Mouse (Mus musculus) forebrain, embryonic 13.5 days (tissue): ENCODE measurements around the gene Serpina1e. TPM values are rescaled to one million over a fixed set of nuclear protein-coding genes. Genes with fewer than 3 reads are reported as not detected.

Source experiments
- ATAC-seq: fragments of 200-750 bp; cut with Nextera tagmentation; 2 replicates; pipeline ENCODE4 v1.8.0; 2017
- H3K27ac ChIP-seq: fragments of 300-500 bp; sonication (generic); 2 replicates; pipeline ENCODE4 v1.5.1; 2015; ENCODE audit warnings: inconsistent platforms, mild to moderate bottlenecking, moderate library complexity
- H3K27me3 ChIP-seq: fragments of 300-500 bp; sonication (generic); 2 replicates; pipeline ENCODE4 v1.6.1; 2015; ENCODE audit warnings: mild to moderate bottlenecking, inconsistent platforms
- H3K36me3 ChIP-seq: fragments of 300-500 bp; sonication (generic); 2 replicates; pipeline ENCODE4 v1.6.1; 2015; ENCODE audit warnings: mild to moderate bottlenecking, inconsistent platforms; ENCODE audit not compliant: poor library complexity, severe bottlenecking
- H3K4me1 ChIP-seq: fragments of 300-500 bp; sonication (generic); 2 replicates; pipeline ENCODE4 v1.6.1; 2015; ENCODE audit warnings: inconsistent platforms
- H3K4me2 ChIP-seq: fragments of 300-500 bp; sonication (generic); 2 replicates; pipeline ENCODE4 v1.6.1; 2015; ENCODE audit warnings: inconsistent platforms, mild to moderate bottlenecking, moderate library complexity
- H3K4me3 ChIP-seq: fragments of 300-500 bp; sonication (generic); 2 replicates; pipeline ENCODE4 v1.5.1; 2015; ENCODE audit warnings: mild to moderate bottlenecking, inconsistent platforms
- H3K9ac ChIP-seq: fragments of 300-500 bp; sonication (generic); 2 replicates; pipeline ENCODE4 v1.6.1; 2015; ENCODE audit warnings: mild to moderate bottlenecking, inconsistent platforms
- H3K9me3 ChIP-seq: fragments of 300-500 bp; sonication (generic); replicated peaks from 2 replicates; pipeline ENCODE4 v1.6.1; 2016; ENCODE audit warnings: inconsistent platforms
- WGBS: fragments of 180-500 bp; shearing (Covaris S2); methylation state at CpG from one replicate; pipeline ENCODE4 v1.1.7; 2015; 5-methylcytosine and 5-hydroxymethylcytosine counted together
- polyA plus RNA-seq: library from polyadenylated mRNA; unstranded; fragments of >200 nt; fragmentation: Nextera tagmentation; extraction: Ambion mirVana; gene quantifications from 2 replicates; pipeline ENCODE4 v1.2.1, GENCODE M21; 2015

Gene Serpina1e
- 1.00 TPM in 1 of 2 replicates, not detected in the other for polyA plus RNA-seq

GRCm38 (mm10) chr12:103958798-103959197 is at the start of gene Serpina1e:
Gene Serpina1e (minus strand): TSS chr12:103958975.
- ATAC-seq = no peak
- Histone ChIP-seq H3K4me1 (no peaks in the 10 kb centered on the region), H3K4me3 (no peak within 1 kb of the TSS), H3K27ac (no peak within 1 kb of the TSS), H3K27me3 (no peaks in the 10 kb centered on the region), H3K9ac (no peak within 1 kb of the TSS), H3K4me2 (no peak within 1 kb of the TSS), H3K9me3 (peaks cover 14% of the 10 kb centered on the region; the same call in 1 of the 2 replicates), H3K36me3 (no peaks in the 10 kb centered on the region)
- 91% methylated on average over 3 of the region's 3 CpGs for WGBS

- H3K4me2 ChIP-seq = no peak overlapping the region
- H3K27ac ChIP-seq = no peak overlapping the region
- H3K36me3 ChIP-seq = no peaks in the 10 kb centered on the region
- no peak overlapping the region for H3K9ac ChIP-seq
- no peak for ATAC-seq
- H3K4me1 ChIP-seq = no peaks in the 10 kb centered on the region
- H3K4me3 ChIP-seq = no peak overlapping the region
- H3K27me3 ChIP-seq = no peaks in the 10 kb centered on the region
- 83% methylated on average over 5 of the region's 5 CpGs for WGBS
- peaks cover 5% of the 10 kb centered on the region; the same call in 1 of the 2 replicates for H3K9me3 ChIP-seq
Measured at GRCm38 (mm10) chr12:104004689-104005088, 45.9 kb upstream of the Serpina1e start.

- H3K4me1 ChIP-seq = no peaks in the 10 kb centered on the region
- no peak overlapping the region for H3K27ac ChIP-seq
- WGBS = 76% methylated on average over 4 of the region's 4 CpGs
- H3K36me3 ChIP-seq = no peaks in the 10 kb centered on the region
- no peak overlapping the region for H3K9ac ChIP-seq
- peaks cover 5% of the 10 kb centered on the region; the same call in 1 of the 2 replicates for H3K9me3 ChIP-seq
- H3K4me3 ChIP-seq = no peak overlapping the region
- no peak for ATAC-seq
- H3K27me3 ChIP-seq = no peaks in the 10 kb centered on the region
- H3K4me2 ChIP-seq = no peak overlapping the region
Measured at GRCm38 (mm10) chr12:104003238-104003612, 44.5 kb upstream of the Serpina1e start.

DNA sequence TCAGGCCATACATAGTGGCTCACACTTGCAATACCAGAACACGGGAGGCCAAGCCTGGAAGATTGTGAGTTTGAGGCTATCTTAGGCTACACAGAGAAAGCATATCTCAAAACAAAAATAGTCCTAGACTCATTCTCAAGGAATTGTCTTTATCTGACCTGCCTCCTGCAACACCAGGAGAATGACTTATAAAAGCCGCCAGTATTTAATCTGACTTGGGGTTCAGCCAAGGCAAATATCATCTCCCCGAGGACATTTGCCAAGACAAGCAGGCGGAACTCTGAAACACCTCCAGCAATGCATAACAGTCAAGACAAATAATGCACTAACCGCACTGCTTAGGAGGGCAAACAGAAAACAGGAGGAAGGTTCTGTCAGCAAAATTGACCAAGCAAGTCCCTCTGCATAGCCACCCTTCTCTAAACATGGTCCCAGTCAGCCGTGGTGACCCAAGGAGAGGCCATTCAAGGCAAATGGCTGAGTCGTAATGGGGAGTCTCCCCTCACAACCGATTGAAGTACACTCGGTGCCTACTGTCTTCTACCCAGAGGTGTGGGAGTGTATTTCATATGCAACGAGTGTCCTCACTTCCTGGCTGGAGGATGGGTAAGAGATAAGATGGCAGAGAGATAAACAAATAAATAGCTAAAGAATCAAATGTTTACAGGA is 43.9 kb upstream of the Serpina1e start:
- H3K27ac ChIP-seq = no peak overlapping the region
- H3K36me3 ChIP-seq = no peaks in the 10 kb centered on the region
- peaks cover 5% of the 10 kb centered on the region; the same call in 1 of the 2 replicates for H3K9me3 ChIP-seq
- no peak overlapping the region for H3K4me2 ChIP-seq
- no peaks in the 10 kb centered on the region for H3K27me3 ChIP-seq
- WGBS = 89% methylated on average over 10 of the region's 10 CpGs
- no peak overlapping the region for H3K4me3 ChIP-seq
- H3K4me1 ChIP-seq = no peaks in the 10 kb centered on the region
- ATAC-seq = no peak
- H3K9ac ChIP-seq = no peak overlapping the region

- H3K27me3 ChIP-seq = no peaks in the 10 kb centered on the region
- H3K27ac ChIP-seq = no peak overlapping the region
- no peak overlapping the region for H3K4me2 ChIP-seq
- no peak overlapping the region for H3K9ac ChIP-seq
- no peak for ATAC-seq
- peaks cover 5% of the 10 kb centered on the region; the same call in 1 of the 2 replicates for H3K9me3 ChIP-seq
- WGBS = 92% methylated on average over 3 of the region's 3 CpGs
- no peak overlapping the region for H3K4me3 ChIP-seq
- H3K36me3 ChIP-seq = no peaks in the 10 kb centered on the region
- no peaks in the 10 kb centered on the region for H3K4me1 ChIP-seq
Measured at GRCm38 (mm10) chr12:104000594-104000993, 41.8 kb upstream of the Serpina1e start.

DNA sequence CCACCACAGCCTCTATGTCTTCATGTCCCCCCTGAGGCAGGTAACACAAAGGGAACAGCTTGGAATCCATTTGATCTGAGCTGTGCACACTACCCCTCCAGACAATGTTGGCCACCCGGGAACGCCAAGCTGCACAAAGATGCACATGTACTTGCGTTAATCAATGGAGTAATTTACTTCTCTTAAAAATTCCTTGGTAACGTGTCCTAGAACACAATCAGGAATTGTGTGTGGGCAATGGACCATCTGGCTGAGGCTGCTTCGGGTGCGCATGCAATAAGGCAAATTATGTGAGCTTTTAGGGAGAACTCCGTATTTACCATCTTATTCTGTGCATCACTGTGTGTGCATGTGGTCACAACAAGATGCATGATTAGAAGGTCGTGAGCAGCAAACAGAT is 40.8 kb upstream of the Serpina1e start:
- Histone ChIP-seq H3K27me3 (no peaks in the 10 kb centered on the region), H3K4me3 (no peak overlapping the region), H3K9me3 (peaks cover 3% of the 10 kb centered on the region; the same call in 1 of the 2 replicates), H3K4me1 (no peaks in the 10 kb centered on the region), H3K9ac (no peak overlapping the region), H3K36me3 (no peaks in the 10 kb centered on the region), H3K27ac (no peak overlapping the region), H3K4me2 (no peak overlapping the region)
- ATAC-seq = no peak
- 70% methylated on average over 8 of the region's 8 CpGs for WGBS

- no peaks in the 10 kb centered on the region for H3K27me3 ChIP-seq
- no peak overlapping the region for H3K9ac ChIP-seq
- H3K9me3 ChIP-seq = no peaks in the 10 kb centered on the region
- H3K36me3 ChIP-seq = no peaks in the 10 kb centered on the region
- ATAC-seq = no peak
- H3K4me1 ChIP-seq = no peaks in the 10 kb centered on the region
- H3K4me2 ChIP-seq = no peak overlapping the region
- 70% methylated on average over 2 of the region's 2 CpGs for WGBS
- H3K4me3 ChIP-seq = no peak overlapping the region
- H3K27ac ChIP-seq = no peak overlapping the region
Measured at GRCm38 (mm10) chr12:103996513-103996912, 37.7 kb upstream of the Serpina1e start.

- ATAC-seq = no peak
Measured at GRCm38 (mm10) chr12:103995292-103996072, 36.7 kb upstream of the Serpina1e start.

DNA sequence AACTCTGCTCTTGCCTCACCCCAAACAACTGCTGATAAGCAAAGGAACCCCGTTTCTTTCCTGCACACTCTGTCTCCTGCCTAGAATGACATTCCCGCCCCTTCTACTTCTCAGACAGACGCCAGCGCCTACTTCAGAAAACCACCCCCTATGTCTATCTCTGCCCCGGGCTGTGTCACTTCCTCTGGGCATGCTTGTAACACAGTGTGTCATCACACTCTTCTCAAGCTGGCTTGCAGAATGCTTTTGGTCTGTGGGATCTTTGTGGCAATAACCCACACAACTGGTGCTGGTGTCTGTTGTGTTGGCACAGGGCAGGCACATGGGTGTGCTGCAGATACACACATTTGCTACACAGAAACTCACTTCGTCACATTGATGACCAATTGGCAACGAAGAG is 34.2 kb upstream of the Serpina1e start:
- H3K4me2 ChIP-seq = no peak overlapping the region
- H3K27ac ChIP-seq = no peak overlapping the region
- H3K4me3 ChIP-seq = no peak overlapping the region
- no peaks in the 10 kb centered on the region for H3K27me3 ChIP-seq
- no peaks in the 10 kb centered on the region for H3K4me1 ChIP-seq
- no peak overlapping the region for H3K9ac ChIP-seq
- H3K36me3 ChIP-seq = no peaks in the 10 kb centered on the region
- 82% methylated on average over 7 of the region's 7 CpGs for WGBS
- ATAC-seq = no peak
- no peaks in the 10 kb centered on the region for H3K9me3 ChIP-seq

More at GRCm38 (mm10) chr12:103995292-103996072, 36.7 kb upstream of the Serpina1e start:
- no peaks in the 10 kb centered on the region for H3K4me1 ChIP-seq
- H3K27me3 ChIP-seq = no peaks in the 10 kb centered on the region
- no peaks in the 10 kb centered on the region for H3K36me3 ChIP-seq
- no peak overlapping the region for H3K9ac ChIP-seq
- WGBS = 42% methylated on average over 5 of the region's 5 CpGs
- no peak overlapping the region for H3K4me2 ChIP-seq
- no peaks in the 10 kb centered on the region for H3K9me3 ChIP-seq
- H3K4me3 ChIP-seq = no peak overlapping the region
- no peak overlapping the region for H3K27ac ChIP-seq

DNA sequence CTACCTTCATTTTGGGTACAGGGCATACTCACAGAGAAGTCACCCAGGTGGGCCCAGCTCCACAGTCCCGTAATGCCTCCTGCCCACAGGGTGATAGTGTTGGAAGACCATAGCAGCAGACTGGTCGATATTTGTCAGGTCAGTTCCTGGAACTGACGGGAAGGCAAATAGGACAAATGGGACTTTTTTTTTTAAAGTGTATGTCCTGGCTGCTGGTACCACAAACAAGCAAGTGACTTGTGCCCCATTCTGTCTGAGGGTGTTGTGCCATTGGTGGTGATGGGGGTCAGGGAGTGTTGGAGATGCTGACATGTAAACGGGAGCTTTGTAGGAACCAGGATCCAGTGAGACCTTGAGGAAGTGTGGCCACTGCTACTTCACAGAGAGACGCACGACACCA is 31.1 kb upstream of the Serpina1e start, which contains the start of gene Serpina11:
TSS of gene Serpina11 (minus strand) at position 101 of the 400 bp plus-strand sequence.
- no peaks in the 10 kb centered on the region for H3K9me3 ChIP-seq
- H3K27ac ChIP-seq = no peak within 1 kb of the TSS
- no peak within 1 kb of the TSS for H3K4me3 ChIP-seq
- no peaks in the 10 kb centered on the region for H3K27me3 ChIP-seq
- no peak within 1 kb of the TSS for H3K4me2 ChIP-seq
- H3K9ac ChIP-seq = no peak within 1 kb of the TSS
- H3K4me1 ChIP-seq = no peaks in the 10 kb centered on the region
- H3K36me3 ChIP-seq = no peaks in the 10 kb centered on the region
- no peak for ATAC-seq
- 89% methylated on average over 6 of the region's 6 CpGs for WGBS

- Histone ChIP-seq H3K4me1 (no peaks in the 10 kb centered on the region), H3K27me3 (no peaks in the 10 kb centered on the region), H3K4me3 (no peak overlapping the region), H3K9me3 (no peaks in the 10 kb centered on the region), H3K4me2 (no peak overlapping the region), H3K36me3 (no peaks in the 10 kb centered on the region), H3K27ac (no peak overlapping the region), H3K9ac (no peak overlapping the region)
- ATAC-seq = no peak
- 77% methylated on average over 2 of the region's 2 CpGs for WGBS
Measured at GRCm38 (mm10) chr12:103989514-103989767, 30.7 kb upstream of the Serpina1e start.

DNA sequence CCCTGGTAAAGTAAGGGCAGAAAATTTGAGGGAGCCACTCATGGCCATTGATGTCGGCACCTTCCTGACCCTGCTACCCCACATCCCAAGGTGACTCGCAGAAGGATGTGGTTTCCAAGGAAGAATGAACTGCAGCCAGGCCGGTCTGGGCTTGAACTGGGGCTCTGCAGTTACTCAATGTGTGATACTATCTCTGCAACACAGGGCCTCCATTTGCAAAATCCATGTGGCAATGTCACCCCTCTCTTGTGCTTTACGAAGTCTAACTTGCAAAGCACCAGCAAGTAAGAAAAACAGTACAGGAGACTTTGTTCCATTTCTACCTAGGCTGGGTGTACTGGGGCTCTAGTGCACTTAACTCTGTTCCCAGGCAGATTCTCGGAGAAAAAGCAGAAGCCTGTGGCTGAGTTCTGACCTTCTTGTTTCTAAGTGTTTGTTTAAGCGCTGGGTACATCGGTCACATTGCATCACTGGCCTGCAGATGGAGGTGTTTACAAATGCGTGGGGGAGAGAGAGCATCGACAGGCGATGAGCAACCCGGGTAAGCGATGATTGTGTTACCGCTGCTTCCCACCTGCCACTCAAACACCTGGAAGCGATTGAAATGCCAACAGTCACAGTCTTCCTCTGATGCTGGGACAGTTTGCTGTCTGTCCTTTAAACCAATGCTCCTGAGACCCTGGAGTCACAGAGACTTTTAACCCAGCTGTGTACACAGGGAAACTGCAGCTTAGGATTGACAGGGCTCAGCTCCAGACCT is 30.2 kb upstream of the Serpina1e start:
- no peak overlapping the region for H3K9ac ChIP-seq
- no peak overlapping the region for H3K4me3 ChIP-seq
- H3K9me3 ChIP-seq = no peaks in the 10 kb centered on the region
- no peaks in the 10 kb centered on the region for H3K4me1 ChIP-seq
- no peak overlapping the region for H3K4me2 ChIP-seq
- no peaks in the 10 kb centered on the region for H3K36me3 ChIP-seq
- no peak for ATAC-seq
- WGBS = 68% methylated on average over 14 of the region's 14 CpGs
- H3K27ac ChIP-seq = no peak overlapping the region
- H3K27me3 ChIP-seq = no peaks in the 10 kb centered on the region
